Comparison of ENCODE assay signal across 8 mouse cellular contexts in genomic region chr12:111933032-111933704, GRCm38 (mm10). TPM values are rescaled to one million over a fixed set of nuclear protein-coding genes. Genes with fewer than 3 reads are reported as not detected.
DNase-seq lines count a peak whose midpoint lies in the region; TF ChIP-seq lines count a peak whose summit lies in the region.

No protein-coding gene starts in this region.

- TF ChIP-seq POLR2A in liver, adult 2 months (IDR thresholded peaks at IDR 0.05; ENCODE audit: extremely low read depth, insufficient read depth, low read length) = peak; percentile 65; the same call in 1 of the 2 replicates
- 0 out of 2 replicates have a peak, but pooled peaks have one; percentile 19 for TF ChIP-seq POLR2A in small intestine, adult 2 months (IDR thresholded peaks at IDR 0.05; ENCODE audit: low read depth, low read length)

- DNase-seq in urinary bladder, postnatal 14 days (ENCODE audit: low spot score) = peak; percentile 39
- no peak for DNase-seq in urinary bladder, adult 18-20 months (ENCODE audit: low spot score in 2 of 2)
- peak; percentile 53 to 57 for DNase-seq in heart, postnatal 10 days
- DNase-seq in liver, adult 2 months (ENCODE audit: extremely low read depth, low read depth, low spot score) = peak; percentile 92
- no peak for DNase-seq in thymus, postnatal 0 days (ENCODE audit: low spot score)
- DNase-seq in MN1 (ENCODE audit: low spot score) = no peak
- DNase-seq in retina, embryonic 14.5 days (ENCODE audit: low spot score) = no peak

- no peaks in the 10 kb centered on the region for H3K79me2 ChIP-seq in liver, adult 2 months (ENCODE audit: control insufficient read depth, insufficient read depth, low read length)

- no peaks in the 10 kb centered on the region for H3K27me3 ChIP-seq in liver, adult 2 months (ENCODE audit: control insufficient read depth, insufficient read depth, low read length)
- no peaks in the 10 kb centered on the region for H3K27me3 ChIP-seq in small intestine, adult 2 months (ENCODE audit: control insufficient read depth, insufficient read depth, low read length)

- intact Hi-C loops in heart, postnatal 10 days (cut with DNase I) = no loop called here

- WGBS in liver, adult 2 months = 56% methylated on average over 11 of the region's 11 CpGs
- WGBS in small intestine, adult 2 months = 17% methylated on average over 11 of the region's 11 CpGs

- H3K9ac ChIP-seq in liver, adult 2 months (ENCODE audit: low read depth, low read length) = peak overlapping the region; percentile 69

- H3K36me3 ChIP-seq in liver, adult 2 months (ENCODE audit: control insufficient read depth, insufficient read depth, low read length) = no peaks in the 10 kb centered on the region
- H3K36me3 ChIP-seq in small intestine, adult 2 months (ENCODE audit: control insufficient read depth, insufficient read depth, low read length) = no peaks in the 10 kb centered on the region

- peak overlapping the region; percentile 77 for H3K27ac ChIP-seq in liver, adult 2 months (replicated peaks; ENCODE audit: insufficient read depth, low read depth, low read length)
- peak overlapping the region; percentile 72 for H3K27ac ChIP-seq in small intestine, adult 2 months (ENCODE audit: insufficient read depth, low read depth, low read length)

- H3K4me1 ChIP-seq in liver, adult 2 months (ENCODE audit: control insufficient read depth, insufficient read depth, low read length) = peaks cover 9% of the 10 kb centered on the region
- peaks cover 32% of the 10 kb centered on the region for H3K4me1 ChIP-seq in small intestine, adult 2 months (ENCODE audit: control insufficient read depth, insufficient read depth, insufficient read length, low read length)

- H3K4me3 ChIP-seq in liver, adult 2 months (ENCODE audit: insufficient read depth, low read depth, low read length) = peak overlapping the region; percentile 52
- H3K4me3 ChIP-seq in small intestine, adult 2 months (ENCODE audit: low read depth, low read length) = peak overlapping the region; percentile 45

- peak; percentile 32; the same call in 1 of the 2 replicates for TF ChIP-seq CTCF in liver, adult 2 months (IDR thresholded peaks at IDR 0.05; ENCODE audit: low read depth, low read length)
- peak; percentile 32; the same call in 1 of the 2 replicates for TF ChIP-seq CTCF in small intestine, adult 2 months (IDR thresholded peaks at IDR 0.05; ENCODE audit: extremely low read depth, insufficient read length, insufficient replicate concordance, low read depth, low read length)

RNA-seq across cellular contexts. Expression of gene Ppp1r13b, which starts 25.3 kb away (rescaled TPM):
- total RNA-seq in heart, postnatal 10 days (2021) = 10 to 100 TPM; 23.4 to 26.8 TPM
- total RNA-seq in liver, adult 2 months (2014; rRNA removed) = 2.9 and 4.2 TPM in 2 replicates
- polyA plus RNA-seq in liver, adult 2 months (2012; rRNA removed) = 4.5 and 5.4 TPM in 2 replicates
- 12.2 and 22.8 TPM in 2 replicates for polyA plus RNA-seq in small intestine, adult 2 months (2012; rRNA removed)
- polyA plus RNA-seq in thymus, postnatal 0 days (2015; fragmentation: Nextera tagmentation; extraction: Ambion mirVana) = 17.0 and 18.3 TPM in 2 replicates

RNA-seq across cellular contexts. Expression of gene Atp5mpl, which starts 33.6 kb away (rescaled TPM):
- 1,000 to 10,000 TPM; 1,429 to 1,432 TPM for total RNA-seq in heart, postnatal 10 days (2021)
- total RNA-seq in liver, adult 2 months (2014; rRNA removed) = 336 and 444 TPM in 2 replicates
- polyA plus RNA-seq in liver, adult 2 months (2012; rRNA removed) = 23.8 and 26.3 TPM in 2 replicates
- polyA plus RNA-seq in small intestine, adult 2 months (2012; rRNA removed) = 17.1 and 34.2 TPM in 2 replicates
- polyA plus RNA-seq in thymus, postnatal 0 days (2015; fragmentation: Nextera tagmentation; extraction: Ambion mirVana) = 879 and 927 TPM in 2 replicates

RNA-seq across cellular contexts. Expression of gene Tdrd9, which starts 38.2 kb away (rescaled TPM):
- total RNA-seq in heart, postnatal 10 days (2021) = under 1 TPM; 0.15 to 0.26 TPM
- not detected in 2 replicates for total RNA-seq in liver, adult 2 months (2014; rRNA removed)
- polyA plus RNA-seq in liver, adult 2 months (2012; rRNA removed) = not detected in 2 replicates
- 0.04 and 0.09 TPM in 2 replicates for polyA plus RNA-seq in small intestine, adult 2 months (2012; rRNA removed)
- polyA plus RNA-seq in thymus, postnatal 0 days (2015; fragmentation: Nextera tagmentation; extraction: Ambion mirVana) = 0.12 and 0.16 TPM in 2 replicates

RNA-seq across cellular contexts. Expression of gene Rd3l, which starts 47.9 kb away (rescaled TPM):
- under 1 TPM; 0.26 to 0.64 TPM for total RNA-seq in heart, postnatal 10 days (2021)
- not detected in 2 replicates for total RNA-seq in liver, adult 2 months (2014; rRNA removed)
- not detected in 2 replicates for polyA plus RNA-seq in liver, adult 2 months (2012; rRNA removed)
- polyA plus RNA-seq in small intestine, adult 2 months (2012; rRNA removed) = not detected in 2 replicates
- polyA plus RNA-seq in thymus, postnatal 0 days (2015; fragmentation: Nextera tagmentation; extraction: Ambion mirVana) = not detected in 2 replicates

Comparison
In these comparisons a context has a peak if more than half of its experiments do, and no peak if none do; other contexts are left out.
1. DNase-seq: peak in urinary bladder, postnatal 14 days (single experiment), heart, postnatal 10 days (2 of 2) and liver, adult 2 months (single experiment); none in urinary bladder, adult 18-20 months (0 of 2), thymus, postnatal 0 days (single experiment), MN1 (single experiment) and retina, embryonic 14.5 days (single experiment).
2. RNA of gene Atp5mpl, which starts 33.6 kb away (polyA plus RNA-seq): 879 to 927 TPM in thymus, postnatal 0 days; 23.8 to 26.3 TPM in liver, adult 2 months and 17.1 to 34.2 TPM in small intestine, adult 2 months; every median in the first group is over 10 times any median in the second.